Mouse (Mus musculus) midbrain, embryonic 13.5 days (tissue): ENCODE data around the gene Tle2. TPM values are rescaled to one million over a fixed set of nuclear protein-coding genes. Genes with fewer than 3 reads are reported as not detected.

Experiments used
- ATAC-seq: fragments of 200-750 bp; cut with Nextera tagmentation; 2 replicates; pipeline ENCODE4 v1.8.0; 2017; ENCODE audit warnings: mild to moderate bottlenecking, moderate TSS enrichment, moderate library complexity
- H3K27ac ChIP-seq: fragments of 300-500 bp; sonication (generic); 2 replicates; pipeline ENCODE4 v1.5.1; 2015; ENCODE audit warnings: inconsistent platforms, mild to moderate bottlenecking, moderate library complexity
- H3K27me3 ChIP-seq: fragments of 300-500 bp; sonication (generic); 2 replicates; pipeline ENCODE4 v1.6.1; 2015; ENCODE audit warnings: mild to moderate bottlenecking, inconsistent platforms
- H3K36me3 ChIP-seq: fragments of 300-500 bp; sonication (generic); 2 replicates; pipeline ENCODE4 v1.6.1; 2015; ENCODE audit warnings: mild to moderate bottlenecking, inconsistent platforms
- H3K4me1 ChIP-seq: fragments of 300-500 bp; sonication (generic); replicated peaks from 2 replicates; pipeline ENCODE4 v1.6.1; 2015; ENCODE audit warnings: inconsistent platforms
- H3K4me2 ChIP-seq: fragments of 300-500 bp; sonication (generic); replicated peaks from 2 replicates; pipeline ENCODE4 v1.6.1; 2015; ENCODE audit warnings: moderate library complexity, mild to moderate bottlenecking, inconsistent platforms
- H3K4me3 ChIP-seq: fragments of 300-500 bp; sonication (generic); replicated peaks from 2 replicates; pipeline ENCODE4 v1.5.1; 2015; ENCODE audit warnings: mild to moderate bottlenecking, inconsistent platforms
- H3K9ac ChIP-seq: fragments of 300-500 bp; sonication (generic); replicated peaks from 2 replicates; pipeline ENCODE4 v1.6.1; 2015; ENCODE audit warnings: mild to moderate bottlenecking, inconsistent platforms
- H3K9me3 ChIP-seq: fragments of 300-500 bp; sonication (generic); 2 replicates; pipeline ENCODE4 v1.6.1; 2016; ENCODE audit warnings: mild to moderate bottlenecking, inconsistent platforms
- WGBS: fragments of 180-500 bp; shearing (Covaris S2); methylation state at CpG from one replicate; pipeline ENCODE4 v1.1.7; 2015; 5-methylcytosine and 5-hydroxymethylcytosine counted together
- polyA plus RNA-seq: library from polyadenylated mRNA; unstranded; fragments of >200 nt; fragmentation: Nextera tagmentation; extraction: Ambion mirVana; gene quantifications from 2 replicates; pipeline ENCODE4 v1.2.1, GENCODE M21; 2015

Tle2 gene
- polyA plus RNA-seq, 1 experiment from 2014 or later = 26.2 TPM

DNA sequence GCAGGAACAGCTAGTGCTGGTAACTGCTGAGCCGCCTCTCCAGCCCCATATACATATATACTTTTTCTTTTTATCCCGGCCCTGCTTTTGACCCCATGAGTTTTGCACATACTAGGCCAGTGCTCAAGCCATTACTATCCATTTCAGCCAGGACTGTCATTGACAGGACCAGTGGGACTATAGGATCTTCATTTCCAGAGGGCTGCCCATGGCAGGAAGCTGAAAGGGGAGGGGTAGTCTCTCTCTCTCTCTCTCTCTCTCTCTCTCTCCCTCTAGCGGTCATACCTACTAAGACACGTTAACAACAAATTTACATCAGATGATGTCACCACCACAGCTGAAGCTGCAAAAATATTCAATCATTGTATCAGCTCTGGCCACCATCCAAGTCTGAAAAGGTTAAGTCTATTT is 28.4 kb downstream of the Tle2 start:
- Histone ChIP-seq H3K4me2 (no peak overlapping the region), H3K27me3 (peaks cover 37% of the 10 kb centered on the region), H3K4me1 (peaks cover 45% of the 10 kb centered on the region), H3K36me3 (no peaks in the 10 kb centered on the region), H3K27ac (no peak overlapping the region), H3K9ac (no peak overlapping the region), H3K4me3 (no peak overlapping the region), H3K9me3 (no peaks in the 10 kb centered on the region)
- ATAC-seq = no peak
- 20% methylated on average over 4 of the region's 4 CpGs for WGBS

DNA sequence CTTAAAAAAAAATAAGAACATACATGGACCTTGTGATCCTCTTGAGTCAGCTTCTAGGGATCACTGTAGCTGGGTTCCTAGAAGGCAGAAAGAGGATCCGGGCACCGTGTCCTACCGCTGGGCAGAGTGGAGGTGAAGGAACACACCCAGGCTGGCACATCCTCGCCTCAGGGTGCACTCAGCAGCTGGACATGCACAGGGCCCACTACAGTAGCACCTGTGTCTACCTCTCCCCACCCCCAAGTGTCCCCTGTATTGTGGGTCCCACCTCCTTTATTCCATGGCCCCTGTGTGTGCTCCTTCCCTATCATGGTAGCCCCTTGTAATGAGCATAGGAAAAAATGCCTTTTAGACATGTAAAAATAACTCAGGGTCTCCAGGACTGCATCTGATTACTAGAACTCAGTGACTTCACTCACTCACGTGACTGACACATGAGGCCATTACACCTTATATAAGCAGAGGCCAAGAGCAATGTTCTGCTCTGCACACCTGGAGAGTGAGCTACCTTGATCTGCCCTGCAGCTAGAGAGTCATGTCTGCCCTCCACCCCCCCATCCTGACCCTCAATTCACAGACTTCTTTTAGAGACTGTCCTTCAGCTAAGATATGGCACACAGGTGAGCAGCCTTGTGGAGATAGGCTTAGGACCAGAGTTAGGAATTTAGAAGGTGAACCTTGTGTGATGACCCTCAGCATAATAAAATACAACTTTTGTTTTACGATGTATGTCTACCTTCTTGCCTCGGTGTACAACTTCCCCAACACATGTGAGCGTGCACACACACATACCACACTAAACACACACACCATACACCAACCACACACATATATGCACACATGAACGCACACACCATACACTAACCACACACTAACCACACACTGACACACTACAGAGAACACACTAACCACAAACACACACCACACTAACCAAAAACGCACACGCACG is 29.9 kb downstream of the Tle2 start:
- no peak overlapping the region for H3K4me3 ChIP-seq
- no peaks in the 10 kb centered on the region for H3K9me3 ChIP-seq
- no peak; the same call in 1 of the 2 replicates for ATAC-seq
- 0 out of 2 replicates have a peak overlapping the region, but pooled peaks have one; percentile 17 for H3K4me2 ChIP-seq
- H3K36me3 ChIP-seq = no peaks in the 10 kb centered on the region; the same call in 1 of the 2 replicates
- peaks cover 22% of the 10 kb centered on the region for H3K27me3 ChIP-seq
- H3K4me1 ChIP-seq = peaks cover 40% of the 10 kb centered on the region
- 84% methylated on average over 12 of the region's 12 CpGs for WGBS
- no peak overlapping the region for H3K9ac ChIP-seq
- H3K27ac ChIP-seq = no peak overlapping the region

DNA sequence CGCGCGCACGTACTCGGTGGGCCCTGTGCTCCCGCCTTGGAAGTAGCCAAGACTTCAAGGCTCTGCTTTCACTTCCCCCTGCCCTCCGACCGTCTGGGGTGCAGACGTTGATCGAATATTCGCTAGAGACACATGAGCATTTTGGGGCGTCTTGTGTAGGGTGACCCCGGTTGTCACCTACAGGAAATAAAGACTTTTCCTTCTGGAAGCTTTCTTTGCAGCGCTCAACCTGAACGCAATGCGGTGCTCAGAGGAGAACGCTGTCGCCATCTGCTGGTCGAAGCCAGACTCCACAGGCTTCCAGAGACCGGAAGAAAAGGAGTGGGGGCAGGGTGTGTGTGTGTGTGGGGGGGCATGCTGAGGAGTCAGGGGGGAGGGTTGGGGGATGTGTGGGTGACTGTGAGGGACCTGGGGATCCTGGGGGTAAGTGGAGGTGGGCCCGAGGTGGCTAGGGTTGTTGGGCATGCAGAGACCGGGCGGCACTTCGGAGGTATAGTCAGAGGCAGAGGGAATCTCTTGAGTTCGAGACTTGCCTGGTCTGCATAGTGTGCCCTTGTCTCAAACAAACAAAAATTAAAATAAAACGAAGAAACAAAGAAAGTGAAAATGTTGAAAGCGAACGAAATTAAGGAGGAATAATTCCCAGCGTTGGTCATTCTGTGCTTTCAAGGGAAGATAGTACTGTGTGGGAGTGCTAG is 30.8 kb downstream of the Tle2 start:
- 20% methylated on average over 29 of the region's 29 CpGs for WGBS
- H3K9me3 ChIP-seq = no peaks in the 10 kb centered on the region
- peak overlapping the region; percentile 50 for H3K4me3 ChIP-seq
- peak overlapping the region; percentile 67 for H3K4me2 ChIP-seq
- ATAC-seq = peak; percentile 21
- peaks cover 39% of the 10 kb centered on the region for H3K4me1 ChIP-seq
- H3K27me3 ChIP-seq = peaks cover 14% of the 10 kb centered on the region
- peak overlapping the region; percentile 63 for H3K9ac ChIP-seq
- H3K36me3 ChIP-seq = no peaks in the 10 kb centered on the region; the same call in 1 of the 2 replicates
- peak overlapping the region; percentile 93 for H3K27ac ChIP-seq

DNA sequence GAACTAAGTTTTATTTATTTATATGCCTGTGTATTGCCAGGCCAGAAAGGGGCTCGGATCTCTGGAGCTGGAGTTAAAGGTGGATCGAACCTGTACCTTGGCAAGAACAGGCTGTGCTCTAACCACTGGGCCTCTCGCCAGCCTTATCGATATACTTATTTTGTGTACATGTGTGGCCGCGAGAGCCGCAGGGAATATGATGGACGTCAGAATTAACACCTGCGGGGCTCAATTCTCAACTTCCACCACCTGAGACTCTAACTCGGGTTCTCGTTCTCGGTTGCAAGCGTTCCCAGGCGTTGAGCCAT is 31.3 kb downstream of the Tle2 start:
- Histone ChIP-seq H3K36me3 (no peaks in the 10 kb centered on the region; the same call in 1 of the 2 replicates), H3K9me3 (no peaks in the 10 kb centered on the region), H3K4me1 (peaks cover 34% of the 10 kb centered on the region), H3K4me2 (peak overlapping the region; percentile 67), H3K4me3 (peak overlapping the region; percentile 50), H3K27me3 (peaks cover 12% of the 10 kb centered on the region), H3K9ac (peak overlapping the region; percentile 63), H3K27ac (peak overlapping the region; percentile 93)
- ATAC-seq = peak; percentile 27
- 3% methylated on average over 14 of the region's 14 CpGs for WGBS

DNA sequence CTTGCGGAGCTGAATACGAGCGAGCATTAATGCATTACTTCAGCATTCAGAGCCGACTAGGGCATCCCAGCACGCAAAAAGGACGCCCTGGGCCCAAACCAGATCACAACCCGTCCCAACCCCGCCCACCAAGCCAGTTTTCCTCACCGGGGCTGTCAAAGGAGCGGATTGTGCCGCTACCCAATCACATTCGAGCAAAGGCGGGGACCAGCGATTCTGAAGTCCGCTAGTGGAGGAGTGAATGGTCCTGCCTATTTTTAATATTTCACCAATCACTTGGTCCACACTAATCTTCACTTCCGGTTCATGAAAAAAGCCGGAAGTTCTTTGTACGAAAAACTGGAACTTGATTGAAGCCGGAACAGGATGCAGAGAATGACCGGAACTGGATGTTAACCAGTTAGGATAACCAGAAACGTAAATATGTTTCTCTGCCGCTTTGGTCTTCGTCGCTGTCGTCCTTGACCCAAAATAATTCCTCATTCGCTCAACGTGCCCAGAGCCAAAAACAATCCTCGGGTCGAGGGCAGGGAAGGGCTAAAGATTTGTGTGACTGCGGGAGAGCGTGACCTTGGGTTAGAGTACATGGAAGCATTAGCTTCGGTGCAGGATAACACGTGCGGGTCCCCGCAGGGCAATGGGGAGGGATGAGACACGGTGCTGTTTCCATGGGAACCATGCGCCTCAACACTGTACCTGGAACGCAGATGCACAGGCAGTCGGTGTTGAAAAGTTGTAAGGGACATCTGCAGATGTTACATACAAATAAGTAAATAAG is 31.8 kb downstream of the Tle2 start, which contains the start of gene BC025920:
BC025920 (plus strand) TSS at position 297 of the 778 bp plus-strand sequence.
- H3K36me3 ChIP-seq = no peaks in the 10 kb centered on the region; the same call in 1 of the 2 replicates
- 1% methylated on average over 39 of the region's 39 CpGs for WGBS
- peak within 1 kb of the TSS; percentile 69 for H3K4me2 ChIP-seq
- peak within 1 kb of the TSS; percentile 63 for H3K9ac ChIP-seq
- H3K4me3 ChIP-seq = peak within 1 kb of the TSS; percentile 50
- peaks cover 30% of the 10 kb centered on the region for H3K4me1 ChIP-seq
- peaks cover 12% of the 10 kb centered on the region for H3K27me3 ChIP-seq
- H3K9me3 ChIP-seq = no peaks in the 10 kb centered on the region
- peak; percentile 89 for ATAC-seq
- H3K27ac ChIP-seq = peak within 1 kb of the TSS; percentile 93

DNA sequence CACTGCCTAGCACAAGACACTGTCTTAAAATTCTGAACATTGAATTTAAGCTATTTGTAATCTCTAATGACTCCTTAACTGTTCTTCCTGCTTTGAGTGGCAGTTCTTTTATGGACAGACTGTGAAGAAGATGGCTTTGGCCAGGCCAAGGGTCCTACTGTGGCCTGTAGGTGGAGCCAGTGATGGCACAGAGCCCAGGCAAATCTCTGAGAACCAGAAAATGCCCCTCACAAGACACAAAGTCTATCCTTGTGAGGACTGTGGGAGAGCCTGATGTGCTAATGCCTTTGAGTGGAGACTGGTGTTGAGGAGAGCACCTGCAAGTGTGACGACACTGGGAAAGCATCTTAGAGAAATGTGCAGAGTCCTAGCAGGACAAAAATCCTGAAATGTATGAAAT is 33.9 kb downstream of the Tle2 start:
- H3K9me3 ChIP-seq = no peaks in the 10 kb centered on the region
- 97% methylated on average over 1 of the region's 1 CpGs for WGBS
- H3K9ac ChIP-seq = no peak overlapping the region
- no peak overlapping the region for H3K4me3 ChIP-seq
- H3K27ac ChIP-seq = no peak overlapping the region
- H3K27me3 ChIP-seq = peaks cover 5% of the 10 kb centered on the region; the same call in 1 of the 2 replicates
- no peak overlapping the region for H3K4me2 ChIP-seq
- peaks cover 18% of the 10 kb centered on the region for H3K4me1 ChIP-seq
- H3K36me3 ChIP-seq = no peaks in the 10 kb centered on the region; the same call in 1 of the 2 replicates
- no peak for ATAC-seq

DNA sequence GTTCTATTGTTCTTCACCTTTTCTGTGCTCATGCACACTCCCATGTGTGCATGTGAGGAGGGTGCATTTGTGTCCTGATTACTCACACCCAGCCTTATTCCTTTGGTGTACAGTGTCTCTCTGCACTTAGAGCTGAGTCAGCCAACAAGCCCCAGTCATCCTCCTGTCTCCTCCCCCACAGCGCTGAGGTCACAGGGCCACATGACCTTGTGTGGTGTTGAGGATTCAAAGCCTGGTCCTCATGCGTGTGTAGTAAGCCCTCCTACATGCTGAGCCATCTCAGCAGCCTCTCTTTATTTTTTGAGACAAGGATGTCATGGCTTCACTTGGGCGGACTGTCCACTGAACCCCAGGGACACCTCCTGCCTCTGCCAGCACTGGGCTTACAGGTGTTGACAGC is 38.4 kb downstream of the Tle2 start:
- no peaks in the 10 kb centered on the region for H3K4me1 ChIP-seq
- H3K4me3 ChIP-seq = no peak overlapping the region
- H3K4me2 ChIP-seq = no peak overlapping the region
- 79% methylated on average over 3 of the region's 3 CpGs for WGBS
- peaks cover 5% of the 10 kb centered on the region; the same call in 1 of the 2 replicates for H3K27me3 ChIP-seq
- H3K36me3 ChIP-seq = no peaks in the 10 kb centered on the region; the same call in 1 of the 2 replicates
- no peak overlapping the region for H3K9ac ChIP-seq
- ATAC-seq = no peak
- no peak overlapping the region for H3K27ac ChIP-seq
- no peaks in the 10 kb centered on the region for H3K9me3 ChIP-seq

DNA sequence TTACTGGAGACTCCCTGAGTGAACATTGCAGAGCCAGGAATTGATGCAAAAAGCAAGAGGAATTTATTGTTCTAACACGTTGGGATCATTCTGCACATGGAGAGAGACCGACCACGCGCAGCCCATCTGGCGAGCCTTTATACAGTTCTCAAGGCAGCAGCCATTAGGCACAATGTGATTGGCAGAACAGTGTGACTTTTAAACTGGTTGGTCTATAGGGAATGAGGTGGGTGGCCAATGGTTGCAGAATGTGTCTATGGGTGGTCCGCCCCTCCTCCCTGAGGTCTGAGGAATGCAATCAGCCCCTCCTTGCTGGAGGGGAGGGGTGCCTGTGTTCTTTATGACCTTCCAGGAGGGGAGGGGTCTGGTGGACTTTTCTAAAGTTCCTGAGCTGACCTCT is 41.1 kb downstream of the Tle2 start:
- Histone ChIP-seq H3K9me3 (no peaks in the 10 kb centered on the region), H3K36me3 (peaks cover 3% of the 10 kb centered on the region), H3K9ac (no peak overlapping the region), H3K4me1 (no peaks in the 10 kb centered on the region), H3K27ac (no peak overlapping the region), H3K27me3 (peaks cover 5% of the 10 kb centered on the region; the same call in 1 of the 2 replicates), H3K4me3 (no peak overlapping the region), H3K4me2 (no peak overlapping the region)
- no peak for ATAC-seq
- 70% methylated on average over 6 of the region's 6 CpGs for WGBS

DNA sequence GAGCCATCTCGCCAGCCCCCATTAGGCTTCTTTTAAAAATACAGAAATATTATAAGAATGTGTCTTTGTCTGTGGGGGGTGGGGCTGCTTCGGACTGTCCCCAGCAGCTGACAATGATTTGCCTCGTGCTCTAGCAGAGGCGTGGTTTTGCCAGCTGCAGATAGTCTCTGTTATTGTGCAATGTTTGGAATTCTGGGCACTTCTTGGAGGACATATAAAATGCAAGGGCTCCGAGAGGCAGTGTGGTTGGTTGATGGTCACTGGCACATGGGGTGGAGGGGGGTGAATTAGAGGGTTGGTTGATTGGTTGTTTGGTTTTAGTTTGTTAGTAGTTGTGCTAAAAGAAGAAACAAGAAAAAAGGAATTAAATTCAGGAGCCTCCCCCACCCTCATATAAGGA is 45.6 kb downstream of the Tle2 start:
- Histone ChIP-seq H3K4me2 (no peak overlapping the region), H3K36me3 (peaks cover 47% of the 10 kb centered on the region), H3K4me1 (no peaks in the 10 kb centered on the region), H3K9me3 (no peaks in the 10 kb centered on the region), H3K27me3 (no peaks in the 10 kb centered on the region), H3K27ac (no peak overlapping the region), H3K9ac (no peak overlapping the region), H3K4me3 (no peak overlapping the region)
- no peak for ATAC-seq
- WGBS = 95% methylated on average over 5 of the region's 5 CpGs

DNA sequence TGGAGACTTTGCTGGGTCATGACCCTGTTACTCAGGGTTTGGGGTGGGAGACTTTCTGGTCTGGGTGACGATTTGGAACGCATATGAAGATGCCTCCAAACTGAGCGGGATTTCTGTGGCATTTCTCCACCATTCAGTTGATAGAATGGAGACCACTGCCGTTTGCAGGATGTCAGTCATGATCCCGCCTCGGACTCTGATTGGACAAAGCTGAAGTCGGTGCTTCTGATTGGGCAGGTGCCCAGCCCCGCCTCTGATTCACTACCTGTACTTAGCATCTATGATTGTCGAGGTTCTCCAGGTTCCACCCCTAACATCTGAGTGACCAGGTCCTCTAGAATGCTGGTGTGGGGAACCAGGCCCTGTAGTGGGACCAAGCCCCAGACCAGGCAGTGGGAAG is 46.4 kb downstream of the Tle2 start:
- no peaks in the 10 kb centered on the region for H3K27me3 ChIP-seq
- ATAC-seq = no peak

DNA sequence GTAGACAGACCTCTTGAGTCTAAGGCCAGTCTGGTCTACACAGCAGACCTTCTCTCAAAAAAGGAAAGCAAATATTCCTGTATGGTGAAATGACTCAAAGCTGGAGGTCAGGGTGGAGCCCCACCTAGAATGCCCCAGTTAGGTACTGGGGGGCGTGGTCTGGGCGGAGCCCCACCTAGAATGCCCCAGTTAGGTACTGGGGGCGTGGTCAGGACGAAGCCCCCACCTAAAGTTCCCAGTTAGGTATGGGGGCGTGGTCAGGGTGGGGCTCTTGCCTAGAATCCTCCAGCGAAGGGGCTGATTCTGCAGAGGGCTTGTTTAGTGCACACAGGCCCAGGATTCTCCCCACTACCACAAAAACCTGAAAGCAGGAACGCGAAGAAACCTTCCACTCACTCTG is 49.1 kb downstream of the Tle2 start:
- no peak overlapping the region for H3K4me3 ChIP-seq
- H3K4me2 ChIP-seq = no peak overlapping the region
- H3K9me3 ChIP-seq = no peaks in the 10 kb centered on the region
- peaks cover 55% of the 10 kb centered on the region for H3K36me3 ChIP-seq
- ATAC-seq = no peak
- H3K4me1 ChIP-seq = peaks cover 26% of the 10 kb centered on the region
- 71% methylated on average over 8 of the region's 8 CpGs for WGBS
- H3K9ac ChIP-seq = no peak overlapping the region
- H3K27me3 ChIP-seq = no peaks in the 10 kb centered on the region
- no peak overlapping the region for H3K27ac ChIP-seq

More for the DNA sequence above, 46.4 kb downstream of the Tle2 start:
- Histone ChIP-seq H3K27ac (no peak overlapping the region), H3K36me3 (peaks cover 55% of the 10 kb centered on the region), H3K4me1 (peaks cover 5% of the 10 kb centered on the region; the same call in 1 of the 2 replicates), H3K4me3 (no peak overlapping the region), H3K4me2 (no peak overlapping the region), H3K9me3 (no peaks in the 10 kb centered on the region), H3K9ac (no peak overlapping the region)
- WGBS = 62% methylated on average over 9 of the region's 9 CpGs
